Mouse (Mus musculus) cerebellum, adult 18-20 months (tissue): ENCODE measurements at regions not wholly inside any gene's neighbourhood (a gene's known extent, or its start where the extent isn't known, plus 50 kb on each side); places are given as distances from the start of the nearest gene placed in this dataset.

Source experiments
- DNase-seq, 2 experiments: peaks; one replicate each; pipeline ENCODE4 v3.0.0; 2021

- DNase-seq = no peak
Observed at GRCm38 (mm10) chr13:45286651-45287050, 102.9 kb upstream of the Mylip start.

DNA sequence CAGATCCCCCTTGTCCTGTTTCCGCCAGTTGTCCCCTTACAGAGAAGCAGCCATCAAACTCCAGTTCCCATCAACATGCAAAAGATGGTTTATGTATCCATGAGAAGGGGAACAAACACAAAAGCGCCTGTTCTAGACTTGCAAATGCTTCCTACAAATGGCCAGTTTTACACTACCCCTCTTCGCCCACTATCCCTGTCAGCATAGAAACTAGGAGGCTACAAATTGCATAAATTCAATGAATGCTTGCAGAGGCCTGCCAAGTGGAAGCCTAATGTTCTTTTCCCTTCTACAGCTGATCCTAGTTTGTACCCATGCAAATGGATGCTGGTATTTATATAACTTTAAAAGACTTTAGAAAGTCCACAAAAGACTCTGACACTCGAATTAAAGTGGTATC is 102.3 kb upstream of the Mylip start:
- no peak for DNase-seq

DNA sequence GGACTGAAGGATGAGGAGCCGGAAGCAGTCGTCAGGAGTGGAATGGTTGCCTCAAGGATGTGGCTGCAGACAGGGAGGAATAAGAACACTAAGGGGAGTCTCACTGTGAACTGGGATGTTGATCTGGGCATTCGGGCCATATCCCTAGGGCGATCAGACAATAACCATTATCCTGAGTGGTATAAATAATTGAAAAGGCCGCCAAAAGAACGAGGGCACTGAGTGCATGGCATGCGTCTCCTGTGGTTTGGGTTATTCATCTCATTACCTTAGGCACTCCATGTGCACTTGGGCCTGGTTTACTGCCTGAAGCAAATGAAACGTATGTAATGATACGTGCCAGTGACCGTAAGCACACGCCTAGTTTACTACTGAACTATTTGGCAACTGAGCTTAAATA is 99.6 kb upstream of the Mylip start:
- DNase-seq = no peak

DNA sequence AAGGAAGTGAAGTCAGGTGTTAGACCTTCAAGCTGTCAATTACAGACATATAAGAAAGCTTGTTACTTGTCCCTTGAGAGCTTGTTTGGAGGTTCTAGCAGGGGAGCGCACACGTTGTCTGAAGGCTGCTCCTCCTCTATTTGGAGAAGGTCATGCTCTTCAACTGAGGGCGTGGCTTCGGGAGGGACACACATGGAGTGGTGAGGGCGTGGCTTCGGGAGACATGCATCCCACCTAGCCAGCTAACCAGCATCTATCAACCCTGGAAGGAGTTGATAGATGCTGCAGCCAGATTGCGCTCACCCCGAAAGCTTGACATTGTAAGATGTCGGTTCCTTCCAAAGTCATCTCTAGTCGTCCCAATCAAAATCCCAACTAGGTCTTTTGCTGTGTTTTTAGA is 94.9 kb upstream of the Mylip start:
- DNase-seq = no peak

DNA sequence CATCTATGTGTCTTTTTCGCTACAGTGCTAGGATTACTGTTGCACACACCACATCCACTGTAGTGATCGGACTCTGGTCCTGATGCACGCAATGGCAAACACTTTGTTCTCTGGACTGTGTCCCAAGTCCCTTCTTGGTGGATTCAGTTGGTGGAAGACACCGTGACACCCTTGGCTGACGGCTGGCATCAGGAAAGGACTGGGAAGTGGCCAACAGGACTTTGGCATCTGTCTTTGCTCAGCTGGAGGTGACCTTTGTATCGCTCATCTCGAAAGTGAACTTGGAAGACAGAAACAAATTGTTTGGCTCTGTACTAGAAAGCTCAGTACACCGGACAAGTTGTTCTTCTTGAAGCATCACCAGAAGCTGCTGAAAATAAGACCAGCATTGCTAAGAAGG is 88.9 kb upstream of the Mylip start:
- DNase-seq = no peak

GRCm38 (mm10) chr13:45301191-45301905 is 88.2 kb upstream of the Mylip start:
- no peak for DNase-seq

- DNase-seq = no peak
Observed at GRCm38 (mm10) chr13:45302796-45303195, 86.7 kb upstream of the Mylip start.

- no peak for DNase-seq
Observed at GRCm38 (mm10) chr13:45306177-45306576, 83.4 kb upstream of the Mylip start.

DNA sequence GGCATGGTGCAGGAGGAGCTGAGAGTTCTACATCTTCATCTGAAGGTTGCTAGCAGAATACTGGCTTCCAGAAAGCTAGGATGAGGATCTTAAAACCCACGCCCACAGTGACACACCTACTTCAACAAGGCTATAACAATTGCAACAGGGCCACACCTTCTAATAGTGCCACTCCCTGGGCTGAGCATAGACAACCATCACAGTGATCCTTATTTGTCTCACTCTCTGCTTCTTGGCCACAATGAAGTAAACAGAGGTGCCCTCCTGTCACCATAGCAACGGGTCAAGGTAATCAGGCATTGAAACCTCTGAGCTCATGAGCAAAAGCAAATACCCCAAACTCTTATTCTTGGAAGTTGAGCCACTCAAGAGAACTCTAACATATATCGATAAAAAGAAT is 82.3 kb upstream of the Mylip start:
- no peak for DNase-seq

- no peak for DNase-seq
Observed at GRCm38 (mm10) chr13:45319646-45320045, 69.9 kb upstream of the Mylip start.

DNA sequence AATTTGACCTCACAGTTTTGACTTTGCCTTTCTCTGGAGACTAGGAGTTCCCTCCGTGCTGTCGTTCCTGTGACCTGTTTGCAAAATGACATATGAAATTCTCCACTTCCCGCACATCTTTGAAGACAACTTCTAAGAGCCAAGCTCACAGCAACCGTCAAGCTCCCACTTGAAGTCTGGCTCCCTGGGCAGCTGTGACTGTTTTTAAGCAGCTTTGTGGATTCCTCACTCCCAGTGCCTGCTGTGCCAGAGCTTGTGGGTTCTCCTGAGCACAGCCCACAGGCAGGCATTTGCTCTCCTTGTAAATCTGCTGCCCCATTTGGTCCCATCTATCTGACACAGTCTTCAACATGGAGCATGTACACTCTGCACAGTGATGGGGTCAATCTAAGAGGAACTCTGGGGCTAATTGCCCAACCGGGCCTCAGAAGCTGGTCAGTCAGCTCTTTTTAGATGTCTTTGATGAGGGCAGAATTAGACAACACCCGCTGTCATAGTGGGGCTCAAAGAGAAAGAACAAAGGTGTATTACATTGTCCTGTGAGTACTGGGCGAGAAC is 63.7 kb upstream of the Mylip start:
- DNase-seq = no peak

GRCm38 (mm10) chr13:45326751-45327150 is 62.8 kb upstream of the Mylip start:
- peak; percentile 5 to 8 for DNase-seq

GRCm38 (mm10) chr13:45330561-45330960 is 59.0 kb upstream of the Mylip start:
- DNase-seq = no peak

GRCm38 (mm10) chr13:45332031-45332430 is 57.5 kb upstream of the Mylip start:
- no peak for DNase-seq

DNA sequence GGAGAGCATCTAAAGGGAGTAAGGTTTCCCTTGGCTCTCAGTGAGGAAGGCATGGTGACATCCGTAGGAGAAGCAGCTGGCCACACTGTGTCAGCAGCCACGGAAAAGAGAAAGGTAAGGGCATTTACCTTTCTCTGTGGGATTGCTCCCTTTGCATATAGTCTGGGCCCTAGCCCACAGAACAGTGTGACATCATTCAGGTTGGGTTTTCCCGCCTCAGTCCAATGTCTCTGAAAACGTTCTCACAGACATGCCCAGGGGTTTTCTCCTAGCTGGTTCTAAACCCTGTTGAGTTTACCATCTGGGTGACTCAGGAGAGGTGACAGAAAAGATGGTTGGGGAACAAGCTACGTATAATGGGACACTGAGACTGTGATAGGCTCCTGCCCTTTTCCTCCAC is 55.9 kb upstream of the Mylip start:
- no peak for DNase-seq
